Mouse (Mus musculus): Measurements from ENCODE around the gene Ppp1r14c.
"Not testable (repeated sequence)": the region's sequence is repeated elsewhere in the genome, so short reads cannot be mapped to it uniquely, and the experiment has no call there.

The Ppp1r14c gene

DNA sequence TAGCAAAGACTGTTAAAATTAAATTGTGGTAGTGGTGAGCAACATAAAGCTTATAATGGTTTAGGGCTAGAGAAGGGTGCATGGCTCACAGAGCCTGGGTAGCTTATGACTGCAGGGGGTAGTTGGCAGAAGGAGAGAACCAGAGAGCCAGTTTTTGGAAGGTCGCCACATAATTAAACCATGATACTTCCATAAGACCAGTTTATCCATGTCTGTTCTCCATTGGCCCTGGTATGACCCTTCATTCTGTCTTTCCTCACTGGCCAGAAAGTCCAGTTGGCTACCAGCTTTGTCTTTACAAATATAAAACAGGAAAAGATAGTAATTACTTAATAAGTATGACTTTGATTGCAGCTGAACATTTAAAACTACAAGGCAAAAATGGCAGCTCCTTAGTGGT lies 95.0 kb downstream of the Ppp1r14c start:
- in situ Hi-C loops (cut with MboI, MseI) = loop anchor here (10.0 kb wide), 2 partner anchors 254 to 1204 kb away; no protein-coding TSS in a partner anchor

DNA sequence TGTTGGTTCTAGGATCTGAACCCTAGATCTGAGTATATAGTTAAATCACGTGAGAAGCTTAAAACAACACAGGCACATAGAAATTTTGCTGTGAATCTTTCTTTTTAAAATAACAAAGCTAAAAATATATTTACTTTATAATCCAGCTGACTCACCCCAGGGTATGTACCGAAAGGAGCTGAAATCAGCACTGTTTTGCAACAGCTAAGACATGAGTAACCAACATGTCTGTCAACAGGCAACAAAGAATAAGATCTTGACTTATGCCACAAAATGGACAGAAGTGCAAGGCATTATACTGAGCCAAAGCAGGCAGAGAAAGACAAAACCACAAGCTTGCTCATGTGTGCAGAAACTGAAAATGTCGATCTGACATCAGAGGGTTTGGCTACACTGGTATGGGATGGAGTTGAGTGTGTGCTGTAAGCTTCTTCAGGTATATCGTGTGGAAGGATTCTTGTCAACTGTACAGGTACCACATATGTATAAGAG lies 100.3 kb downstream of the Ppp1r14c start:
- in situ Hi-C loops (cut with MboI, MseI) = loop anchor here (10.0 kb wide), 2 partner anchors 249 to 1199 kb away; no protein-coding TSS in a partner anchor

DNA sequence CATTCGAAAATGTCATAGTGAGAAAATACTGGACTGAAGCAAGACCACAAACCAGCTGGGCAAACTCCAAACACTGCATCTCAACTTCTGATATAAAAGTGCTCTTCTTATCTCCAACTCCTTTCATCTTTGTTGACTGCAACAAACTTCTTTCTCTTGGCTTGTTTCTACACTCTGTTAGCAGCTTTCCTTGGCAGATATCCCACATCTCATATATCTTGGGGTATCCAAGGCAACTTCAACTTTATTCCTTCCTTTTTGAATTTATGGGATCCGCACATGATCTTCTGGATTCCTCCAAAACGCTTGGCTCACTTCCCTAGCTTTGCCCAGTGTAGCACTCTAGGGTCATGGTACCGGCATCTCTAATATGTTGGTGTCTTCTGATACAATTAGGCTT lies 102.7 kb downstream of the Ppp1r14c start:
- in situ Hi-C loops (cut with MboI, MseI) = loop anchor here (10.0 kb wide), 2 partner anchors 246 to 1196 kb away; no protein-coding TSS in a partner anchor

DNA sequence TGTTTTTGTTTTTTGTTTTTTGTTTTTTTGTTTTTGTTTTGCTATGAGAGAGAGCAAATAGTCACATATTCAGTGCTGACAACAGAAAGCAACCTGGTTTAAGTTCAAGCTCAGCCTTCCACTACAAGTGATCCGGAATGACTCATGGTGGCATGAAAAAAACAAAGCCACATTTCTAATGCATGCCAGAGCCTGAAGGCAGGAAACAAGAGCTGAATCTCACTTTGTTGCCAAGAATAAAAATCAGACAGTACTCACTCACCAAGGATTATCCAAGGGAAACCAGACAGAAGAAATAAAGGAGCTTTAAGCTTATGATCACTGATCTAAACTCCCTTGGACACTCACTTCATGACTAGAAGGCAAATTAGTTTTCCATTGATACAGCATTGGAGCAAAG lies 110.8 kb downstream of the Ppp1r14c start:
- in situ Hi-C loops (cut with MboI, MseI) = no loop called here

DNA sequence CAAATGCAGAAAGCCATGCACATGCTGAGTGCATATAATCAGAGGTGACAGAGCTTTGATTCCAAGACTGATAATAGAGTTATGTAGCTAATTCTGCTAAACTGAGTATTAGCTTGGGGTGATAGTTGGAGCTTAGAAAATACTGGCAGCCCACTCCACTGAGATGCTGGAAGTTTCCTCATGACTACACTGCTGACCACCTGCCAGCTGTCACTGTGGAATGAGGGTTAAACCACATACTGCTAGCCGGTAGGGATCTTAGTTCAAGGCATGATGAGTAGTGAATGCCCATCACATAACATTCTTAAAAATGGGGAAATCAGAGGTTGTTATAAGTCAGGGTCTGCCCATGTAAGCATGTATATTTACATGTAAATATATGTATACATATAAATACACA lies 113.9 kb downstream of the Ppp1r14c start:
- in situ Hi-C loops (cut with MboI, MseI) = no loop called here

DNA sequence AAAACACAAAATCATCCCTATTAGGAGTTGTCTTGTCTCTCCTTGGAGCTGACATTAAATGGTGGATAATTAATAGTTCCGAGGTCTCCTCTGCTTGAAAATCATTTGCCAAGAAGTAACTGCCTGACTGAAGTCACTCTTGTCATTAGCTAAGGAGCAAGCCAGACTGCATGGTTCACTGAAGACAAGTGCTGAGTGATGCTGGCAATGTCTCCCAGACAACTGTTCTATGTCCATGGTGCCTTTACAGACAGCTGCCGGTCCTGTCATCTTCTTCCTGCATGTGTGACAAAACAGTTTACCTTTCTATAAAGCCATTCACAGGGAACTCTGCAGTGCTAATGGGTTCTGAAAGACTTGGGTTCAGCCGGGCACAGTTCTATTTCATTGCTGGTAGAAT lies 124.2 kb downstream of the Ppp1r14c start:
- in situ Hi-C loops (cut with MboI, MseI) = no loop called here

DNA sequence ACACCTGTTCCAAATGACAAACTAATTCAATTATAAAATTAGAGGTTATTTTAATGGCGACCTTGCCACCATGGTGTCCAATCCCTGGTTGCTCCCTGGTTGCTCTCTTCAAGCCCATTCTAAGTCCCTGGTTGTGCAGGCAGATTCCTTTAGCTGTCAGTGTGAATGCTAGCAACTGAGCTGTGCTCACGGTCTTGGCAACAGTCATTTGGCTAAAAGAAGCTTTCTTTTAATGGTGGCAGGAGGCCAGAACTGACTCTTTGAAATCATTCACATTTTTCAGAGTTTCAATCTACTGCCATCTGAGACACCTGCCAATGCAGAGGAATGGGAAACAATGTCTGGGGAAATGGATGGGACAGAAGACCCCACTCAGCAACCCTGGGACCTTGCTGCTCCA lies 130.9 kb downstream of the Ppp1r14c start:
- in situ Hi-C loops (cut with MboI, MseI) = no loop called here

DNA sequence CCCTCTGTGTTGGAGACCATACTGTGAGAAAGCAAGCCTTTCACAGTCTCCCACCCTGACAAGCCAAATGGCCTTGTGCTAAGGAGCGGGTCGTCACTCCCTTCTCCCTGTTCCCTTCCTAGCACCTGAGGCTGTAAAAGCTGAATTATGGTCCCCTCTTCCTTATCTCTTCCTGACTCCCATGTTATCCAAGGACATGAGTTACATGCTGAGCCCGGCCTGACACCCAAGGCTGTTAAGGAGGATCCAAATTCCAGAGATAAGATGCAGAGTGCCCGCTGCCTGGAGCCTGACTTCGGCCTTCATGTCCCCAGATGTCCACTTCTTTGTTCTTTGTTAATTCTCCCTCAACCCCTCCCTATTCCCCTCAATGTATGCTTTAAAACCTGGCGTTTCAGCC lies 135.0 kb downstream of the Ppp1r14c start:
- in situ Hi-C loops (cut with MboI, MseI) = not testable (repeated sequence)

DNA sequence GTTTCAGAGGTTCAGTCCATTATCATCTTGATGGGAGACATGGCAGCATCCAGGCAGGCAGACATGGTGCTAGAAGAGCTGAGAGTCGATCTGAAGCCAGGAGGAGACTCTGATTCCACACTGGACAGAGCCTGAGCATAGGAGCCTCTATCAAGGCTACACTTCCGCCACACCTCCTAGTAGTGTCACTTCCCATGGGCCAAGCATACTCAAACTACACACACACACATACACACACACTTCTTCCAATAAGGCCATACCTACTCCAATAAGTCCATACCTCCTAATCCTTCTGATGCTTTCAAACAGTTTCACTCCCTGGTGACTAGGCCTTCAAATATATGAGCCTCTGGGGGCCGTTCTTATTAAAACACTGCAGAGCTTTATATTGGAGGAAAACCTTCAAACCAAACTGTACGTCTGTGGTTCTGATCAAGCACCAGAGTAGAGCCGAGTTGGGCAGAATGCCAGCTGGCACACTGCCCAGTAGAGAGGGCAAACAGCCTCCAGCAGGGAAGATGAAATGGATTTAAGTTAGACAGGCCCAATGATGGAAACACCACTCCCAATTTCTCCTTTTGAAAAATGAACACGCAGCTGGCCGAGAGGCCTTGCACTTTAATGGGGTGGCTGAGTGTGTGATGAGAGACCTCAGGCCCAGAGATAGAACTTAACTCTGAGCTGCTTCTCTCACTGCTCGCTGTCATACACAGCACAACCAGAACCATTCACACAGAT lies 141.8 kb downstream of the Ppp1r14c start:
- in situ Hi-C loops (cut with MboI, MseI) = no loop called here

DNA sequence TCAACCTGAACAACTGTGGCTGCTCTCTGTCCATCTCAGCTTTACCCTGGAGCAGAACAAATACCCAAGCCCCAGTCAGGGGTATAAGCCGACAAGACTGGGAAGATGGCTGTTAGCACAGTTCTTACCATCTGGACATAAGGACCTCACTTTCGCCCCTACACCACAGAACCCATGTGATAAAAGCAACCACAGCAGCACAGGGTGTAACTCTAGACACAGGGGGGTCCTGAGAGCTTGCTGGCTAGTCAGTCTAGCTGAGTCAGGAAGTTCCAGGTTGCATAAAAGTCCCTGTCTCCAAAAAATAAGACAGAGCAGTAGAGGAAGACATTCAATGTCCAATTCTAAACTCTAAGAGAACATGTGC lies 142.3 kb downstream of the Ppp1r14c start:
- in situ Hi-C loops (cut with MboI, MseI) = no loop called here

DNA sequence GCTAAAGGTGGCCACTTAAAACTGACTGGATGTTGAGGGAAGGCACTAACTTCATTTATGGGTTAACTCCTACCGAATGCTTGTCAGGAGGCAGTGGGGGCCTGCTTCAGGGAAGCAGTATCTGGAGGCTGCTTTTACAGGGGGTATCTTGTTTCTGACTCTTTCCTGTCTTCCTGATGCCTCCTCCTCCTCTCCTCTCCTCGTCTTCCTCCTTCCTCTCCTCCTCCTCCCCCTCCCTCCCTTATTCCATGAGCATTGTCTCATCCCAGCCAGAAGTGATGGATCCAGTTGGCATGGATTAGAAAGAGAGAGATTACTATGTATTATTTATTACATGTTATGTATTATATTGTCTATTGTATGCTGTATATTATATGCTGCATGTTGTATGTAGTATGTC lies 142.9 kb downstream of the Ppp1r14c start:
- in situ Hi-C loops (cut with MboI, MseI) = no loop called here

DNA sequence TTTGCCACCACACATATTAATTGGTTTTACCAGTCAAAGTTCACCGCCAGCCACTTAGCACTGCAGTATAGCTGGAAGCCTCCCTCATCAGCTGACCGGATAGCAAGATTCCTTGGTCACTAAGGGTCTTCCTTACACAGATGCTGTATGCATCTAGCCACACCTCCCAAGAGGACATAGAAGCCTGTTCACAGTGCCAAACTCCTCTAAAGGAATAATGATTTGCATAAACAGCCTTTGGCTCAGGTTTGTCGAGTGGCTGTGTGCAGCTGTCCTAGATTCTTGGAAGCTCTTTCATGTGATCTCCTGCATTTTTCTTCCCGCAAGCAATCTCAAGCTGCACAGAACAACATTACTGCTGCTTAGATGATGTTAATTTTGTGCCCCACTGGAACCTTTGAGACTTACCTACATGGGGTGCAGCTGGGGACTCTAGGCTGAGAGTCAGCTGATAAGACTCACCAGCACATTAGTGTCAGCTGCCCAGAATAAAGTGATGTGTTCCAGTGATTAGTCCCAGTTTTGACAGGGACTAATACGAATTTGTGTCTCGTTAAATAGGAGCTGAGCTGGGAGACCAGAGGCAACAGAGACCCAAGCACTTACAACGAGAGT lies 143.9 kb downstream of the Ppp1r14c start:
- in situ Hi-C loops (cut with MboI, MseI) = no loop called here

DNA sequence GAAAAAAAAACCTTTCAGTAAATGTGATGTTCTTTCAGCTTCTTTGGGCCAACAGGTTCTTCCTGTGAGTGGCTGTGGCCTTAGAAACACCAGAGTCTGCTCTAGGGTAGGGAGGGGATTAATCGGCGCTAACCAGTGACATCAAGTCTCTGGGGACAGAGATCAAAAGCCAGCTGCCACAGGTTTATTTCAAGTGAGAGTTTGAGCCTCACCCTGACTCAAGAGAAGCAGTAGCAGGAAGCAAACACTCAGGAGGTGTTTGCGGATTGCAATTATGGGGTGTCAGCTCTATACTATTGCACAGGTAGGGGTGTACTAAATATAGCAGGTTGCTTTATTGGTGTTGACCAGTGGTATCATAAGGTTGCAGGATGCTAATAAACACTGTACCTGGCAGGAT lies 144.6 kb downstream of the Ppp1r14c start:
- in situ Hi-C loops (cut with MboI, MseI) = no loop called here

DNA sequence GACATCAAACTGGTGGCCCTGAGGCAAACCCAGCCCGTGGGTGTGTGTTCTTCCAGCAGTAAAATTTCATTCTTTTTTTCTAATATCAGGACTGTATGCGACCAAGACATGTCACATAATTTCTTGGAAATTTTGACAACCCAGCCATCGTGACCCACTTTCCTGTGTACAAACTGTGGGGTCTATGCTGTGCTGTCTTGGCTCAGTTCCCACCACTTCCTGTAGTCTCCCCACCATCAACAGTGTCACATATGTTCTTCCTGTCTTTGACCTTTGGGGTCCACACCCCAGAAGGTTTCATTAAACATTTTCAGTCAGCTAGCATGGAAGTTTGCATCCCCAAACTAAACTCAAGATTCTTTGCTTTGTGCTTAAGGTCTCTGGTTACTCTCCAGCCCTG lies 145.5 kb downstream of the Ppp1r14c start:
- in situ Hi-C loops (cut with MboI, MseI) = no loop called here

DNA sequence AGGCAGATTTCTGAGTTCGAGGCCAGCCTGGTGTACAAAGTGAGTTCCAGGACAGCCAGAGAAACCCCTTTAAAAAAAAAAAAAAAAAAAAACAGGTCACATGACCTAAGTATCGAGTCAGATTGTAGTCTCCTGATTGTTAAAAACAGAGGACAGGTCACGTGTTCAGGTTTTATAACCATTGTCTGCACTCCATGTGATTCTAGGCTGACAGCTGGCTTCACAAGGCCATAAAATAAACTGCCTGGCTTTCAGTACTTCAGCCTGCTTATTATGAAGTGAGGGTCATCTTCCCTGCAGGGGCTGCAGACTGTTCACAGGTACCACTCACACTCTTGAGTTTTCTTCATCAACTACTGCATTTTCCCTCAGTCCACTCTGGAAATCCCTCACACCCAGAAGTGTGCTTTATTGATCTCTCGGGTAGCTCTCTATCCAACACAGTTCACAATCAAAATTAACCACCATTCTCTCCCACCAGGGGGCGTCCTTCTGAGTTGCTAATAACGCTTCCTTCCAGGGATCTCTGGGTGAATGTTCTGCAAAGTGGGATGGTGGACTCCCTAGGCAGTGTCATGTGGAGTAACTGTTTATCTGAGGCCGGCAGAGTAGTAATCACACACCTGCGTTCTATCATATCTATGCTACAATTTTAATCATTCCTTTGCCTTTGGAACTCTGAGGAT lies 146.9 kb downstream of the Ppp1r14c start:
- in situ Hi-C loops (cut with MboI, MseI) = no loop called here

DNA sequence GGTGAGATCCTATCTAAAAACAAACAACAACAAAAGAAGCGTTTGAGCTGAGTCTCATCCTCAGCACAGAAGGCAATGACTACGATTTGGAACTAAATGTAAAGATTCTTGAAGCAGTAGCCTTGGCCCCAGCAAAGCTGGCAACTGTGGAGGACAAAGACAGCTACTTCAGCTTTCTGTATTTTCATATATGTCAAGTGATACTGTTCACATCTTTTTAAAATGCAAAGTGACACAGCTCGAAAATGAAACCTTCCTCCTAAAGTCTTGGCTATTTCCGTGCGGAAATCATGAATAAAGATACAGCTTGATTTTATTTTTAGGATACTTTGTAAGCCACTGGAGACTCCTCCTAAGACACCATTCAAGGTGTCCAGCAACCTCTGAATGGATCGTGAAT lies 148.1 kb downstream of the Ppp1r14c start:
- in situ Hi-C loops (cut with MboI, MseI) = no loop called here

Measured in T-helper 17 cell (primary cell).